Mouse (Mus musculus) right cerebral cortex, postnatal 10 days (tissue): ENCODE results near the gene Htra1.

ENCODE experiments used
- DNase-seq, 2 experiments: peaks; one replicate each; pipeline ENCODE4 v3.0.0; 2021; ENCODE audit warnings: low spot score in 2 of 2

Gene Htra1

GRCm38 (mm10) chr7:130935793-130936471 is at the start of gene Htra1:
Htra1 (plus strand) TSS chr7:130936111.
- DNase-seq, result peak; percentile 87 to 90

DNA sequence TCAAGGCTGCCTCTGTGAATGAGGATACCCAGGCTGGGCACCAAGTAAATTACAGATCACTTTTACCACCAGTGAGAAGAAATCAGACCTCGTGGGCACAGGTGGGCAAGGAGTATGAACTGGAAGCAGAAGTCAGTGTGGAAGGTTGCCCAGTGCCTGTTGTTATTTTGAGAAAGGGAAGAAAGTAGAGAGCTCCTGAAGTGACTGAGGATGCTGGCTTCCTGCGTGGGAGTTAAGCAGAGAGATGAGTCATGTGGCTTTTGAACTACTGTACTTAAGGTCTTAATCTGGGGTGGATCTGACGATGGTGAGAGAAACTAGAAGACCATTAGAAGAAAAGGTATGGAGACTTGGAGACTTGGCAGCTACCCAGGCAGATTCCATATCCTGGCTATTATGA is 49.7 kb upstream of the Htra1 start:
- DNase-seq, result no peak

DNA sequence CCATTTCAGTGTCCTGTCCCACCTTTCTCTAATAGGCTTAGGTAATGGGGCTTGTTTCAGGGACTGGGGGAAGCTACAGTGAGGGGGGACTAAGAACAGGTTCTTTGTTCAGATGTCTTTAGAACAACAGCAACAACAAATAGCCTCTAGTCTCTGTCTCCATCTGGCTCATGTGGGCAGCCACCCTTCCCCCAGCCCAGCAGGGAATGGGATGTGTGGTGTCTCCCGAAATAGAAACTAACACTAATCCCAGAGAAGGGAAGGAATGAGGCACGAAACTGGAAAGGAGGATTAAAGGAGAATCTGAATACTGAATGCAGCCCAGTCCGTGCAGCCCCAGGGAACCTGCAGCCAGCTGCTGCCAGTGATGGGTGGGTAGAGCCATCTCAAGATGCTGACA is 48.0 kb upstream of the Htra1 start:
- peak; percentile 39 to 56 for DNase-seq

DNA sequence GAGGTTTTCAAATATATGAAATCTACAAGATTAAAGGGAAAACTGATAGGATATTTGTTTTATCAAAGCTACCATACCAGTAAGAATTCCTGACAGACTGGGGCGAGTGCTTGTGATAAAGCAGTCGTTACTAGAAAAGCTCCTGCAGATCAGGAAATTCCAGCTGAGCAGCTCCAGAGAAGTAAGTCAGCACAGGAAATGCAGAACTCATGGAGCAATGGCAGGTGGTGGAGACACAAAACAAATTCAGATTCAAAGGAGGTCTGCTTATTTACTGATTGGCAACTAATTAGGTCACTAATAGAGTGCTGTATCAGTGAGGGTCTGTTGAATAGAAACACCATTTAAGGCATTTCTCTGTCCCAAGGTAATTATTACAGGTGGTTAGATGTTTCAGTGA is 45.0 kb upstream of the Htra1 start:
- DNase-seq, result no peak

GRCm38 (mm10) chr7:130892973-130893372 is 42.9 kb upstream of the Htra1 start:
- peak; percentile 54 to 77 for DNase-seq

DNA sequence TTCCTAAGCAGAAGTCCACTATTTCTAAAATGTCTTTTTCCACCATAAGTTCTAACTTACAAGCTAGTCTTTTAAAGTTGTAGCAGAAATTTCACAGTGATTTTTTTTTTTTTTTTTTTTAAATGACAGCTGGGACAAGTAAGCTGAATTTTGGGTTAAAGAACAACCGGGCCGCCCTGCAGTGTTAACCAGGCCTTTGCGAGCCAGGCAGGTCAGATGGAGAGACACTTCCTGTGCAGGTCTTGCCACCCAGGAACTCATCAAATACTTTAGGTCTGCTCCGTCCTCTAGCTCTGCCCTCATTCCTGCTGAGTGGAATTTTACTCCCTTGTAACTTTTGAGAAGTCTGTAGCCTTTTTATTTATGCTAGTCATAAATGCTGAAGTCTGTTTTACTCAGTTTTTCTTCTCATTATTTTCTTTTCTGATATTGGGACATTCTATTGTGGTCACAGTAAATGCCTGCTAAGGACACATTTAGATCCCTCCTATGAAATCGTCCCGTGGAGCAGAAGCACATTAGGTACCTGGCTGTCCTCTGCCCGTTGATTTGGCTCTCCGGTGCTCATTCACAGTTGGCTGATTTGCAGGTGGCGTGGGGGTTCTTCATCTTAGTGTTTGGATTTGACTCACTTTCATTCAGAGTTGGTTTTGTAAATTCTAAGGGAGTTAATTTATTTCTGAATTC is 40.8 kb upstream of the Htra1 start:
- no peak for DNase-seq

DNA sequence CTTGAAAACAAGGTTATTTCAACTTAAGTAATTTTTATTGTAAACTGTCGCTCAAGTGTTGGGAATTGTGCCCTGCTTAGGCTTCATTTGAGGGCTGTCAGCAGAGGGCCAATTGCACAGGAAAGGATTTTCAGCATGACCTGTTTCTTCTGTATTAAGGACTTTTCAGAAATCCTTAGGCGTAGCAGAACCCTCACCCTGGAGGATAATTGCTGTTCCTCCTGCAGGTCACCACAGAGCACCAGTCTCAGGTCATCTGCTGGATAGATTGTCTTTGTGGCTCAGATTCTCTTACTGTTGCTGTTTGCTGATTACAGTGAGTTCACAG is 40.3 kb upstream of the Htra1 start:
- DNase-seq, result no peak

DNA sequence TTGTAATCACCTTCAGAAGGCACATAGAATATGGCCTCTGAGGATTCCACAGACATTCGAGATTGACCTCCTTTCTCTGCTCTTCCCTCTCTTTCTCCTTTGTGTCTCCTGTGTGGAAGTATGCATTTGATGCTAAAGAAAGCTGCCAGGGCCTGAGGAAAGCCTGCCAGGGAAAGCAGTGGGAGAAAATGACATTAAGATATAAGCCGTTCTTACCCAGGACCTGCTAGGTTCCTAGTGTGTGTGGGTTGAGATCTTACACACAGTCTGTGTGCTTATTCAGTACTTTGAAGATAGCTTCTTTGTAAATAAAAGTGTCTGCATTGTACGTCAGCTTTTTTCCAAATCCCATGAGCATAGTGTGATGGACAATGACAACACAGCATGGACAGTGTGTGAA is 39.8 kb upstream of the Htra1 start:
- DNase-seq, result no peak

- DNase-seq, result no peak
Observed at GRCm38 (mm10) chr7:130897201-130897600, 38.7 kb upstream of the Htra1 start.

GRCm38 (mm10) chr7:130898373-130898772 is 37.5 kb upstream of the Htra1 start:
- DNase-seq, result no peak

GRCm38 (mm10) chr7:130900233-130900848 is 35.6 kb upstream of the Htra1 start:
- no peak for DNase-seq

DNA sequence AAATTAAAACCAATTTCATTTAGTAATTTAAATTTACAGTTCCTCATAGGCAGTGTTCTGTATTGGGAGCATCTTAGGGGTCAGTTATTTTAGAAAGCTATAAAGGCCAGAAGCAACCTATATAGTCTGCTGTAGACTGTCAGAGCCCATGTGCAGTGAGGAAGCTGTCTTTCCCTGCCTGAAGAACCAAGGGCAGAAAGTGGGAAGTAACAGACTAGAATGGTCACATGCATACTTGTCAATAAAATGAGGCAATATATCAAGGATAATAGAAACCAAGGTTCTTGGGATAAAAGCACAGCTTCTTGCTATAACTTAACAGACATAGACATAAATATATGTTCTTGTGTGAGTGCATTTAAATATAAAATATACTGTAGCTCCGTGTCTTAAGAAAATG is 33.0 kb upstream of the Htra1 start:
- no peak for DNase-seq

DNA sequence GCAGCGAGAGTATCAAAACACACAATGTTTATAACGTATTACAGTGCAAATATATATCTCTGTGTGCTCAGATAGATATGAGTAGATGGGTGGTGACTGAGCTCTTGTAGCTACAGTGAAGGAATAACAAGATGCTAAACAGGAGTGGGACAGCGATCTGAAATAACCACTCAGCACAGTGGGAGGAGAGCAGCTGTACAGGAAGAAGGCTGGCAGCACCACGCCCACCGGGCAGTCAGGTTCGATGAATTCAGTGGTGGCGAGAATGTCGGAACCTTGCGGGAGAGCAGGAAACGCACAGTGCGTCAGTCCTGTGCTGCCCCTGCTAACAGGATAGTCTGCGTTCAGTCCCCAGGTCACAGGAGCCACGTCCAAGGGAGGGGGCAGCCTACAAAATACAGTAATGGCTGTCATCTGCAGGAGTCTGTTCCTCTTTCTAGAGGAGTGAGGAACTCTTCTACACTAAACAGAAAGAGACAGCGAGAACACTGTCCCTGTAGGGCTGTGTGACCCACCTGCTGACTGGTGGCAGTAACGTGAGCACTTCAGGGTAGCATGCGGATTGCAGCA is 32.3 kb upstream of the Htra1 start:
- peak in 1 of 2 experiments; percentile 40 for DNase-seq

DNA sequence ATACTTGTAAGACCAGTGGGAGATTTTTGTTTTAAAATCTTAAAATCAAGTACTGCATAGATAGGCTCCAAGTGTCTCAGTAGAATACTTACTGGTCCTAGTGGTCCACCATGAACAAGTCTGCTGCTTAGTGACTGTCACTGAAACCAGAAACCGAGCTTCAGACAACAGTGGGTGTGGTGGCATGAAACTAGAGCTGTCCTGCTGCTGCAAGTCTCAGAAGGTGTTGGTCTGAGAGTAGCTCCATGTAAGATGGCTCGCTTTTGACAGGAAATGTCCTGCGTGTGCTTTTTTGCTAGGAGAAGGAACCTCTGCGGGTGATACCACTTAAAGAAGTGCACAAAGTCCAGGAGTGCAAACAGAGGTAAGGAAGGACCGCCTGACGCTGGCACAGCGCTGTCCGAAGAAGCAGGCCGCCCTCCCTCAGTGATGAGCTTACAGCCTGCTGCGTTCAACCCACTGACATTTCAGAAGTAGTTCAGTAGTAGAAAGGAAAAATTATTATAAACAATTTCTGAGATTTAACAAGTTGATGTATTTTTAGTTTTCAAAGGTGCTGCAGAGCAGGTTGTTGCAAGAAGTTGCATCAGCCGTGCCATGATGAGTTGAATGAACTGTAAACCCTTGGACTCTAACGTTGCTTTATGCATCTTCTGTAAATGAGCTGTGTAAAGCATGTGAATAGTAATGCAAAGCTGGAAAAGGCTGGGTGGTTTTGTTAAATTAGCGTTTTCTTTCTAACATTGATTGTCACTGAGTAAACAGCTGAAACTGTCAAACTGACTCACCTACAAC is 31.1 kb upstream of the Htra1 start:
- DNase-seq, result no peak

GRCm38 (mm10) chr7:130910841-130911240 is 25.1 kb upstream of the Htra1 start:
- DNase-seq, result no peak

DNA sequence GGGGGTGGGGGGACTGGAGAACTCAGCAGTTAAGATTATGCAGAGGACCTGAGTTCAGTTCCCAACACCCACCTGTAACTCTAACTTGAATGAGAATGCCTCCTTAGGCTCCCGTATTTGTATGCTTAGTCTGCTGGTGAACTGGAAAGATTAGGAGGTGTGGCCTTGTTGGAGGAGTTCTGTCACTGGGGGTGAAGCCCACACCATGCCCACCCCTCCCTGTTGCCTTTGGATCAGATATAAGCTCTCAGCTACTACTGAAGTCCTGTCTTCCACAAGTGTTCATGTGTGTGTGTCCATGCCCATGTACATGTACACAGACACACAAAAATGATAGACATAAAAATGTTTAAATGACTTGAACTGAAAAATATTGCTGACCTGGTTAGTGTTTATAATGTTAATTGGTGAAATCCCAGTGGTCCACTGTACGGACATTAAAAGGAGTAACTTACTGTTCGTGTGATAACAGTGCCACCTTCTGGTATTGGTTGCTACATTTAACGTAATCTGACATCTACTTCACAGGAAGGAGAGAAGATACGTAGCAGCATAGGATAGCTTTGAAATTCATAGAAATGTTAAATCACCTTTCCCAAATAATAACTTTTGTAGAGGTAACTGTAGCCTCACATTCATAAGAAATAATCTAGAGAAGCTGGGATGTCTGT is 21.1 kb upstream of the Htra1 start:
- DNase-seq, result no peak

- peak; percentile 41 to 48 for DNase-seq
Observed at GRCm38 (mm10) chr7:130918260-130918659, 17.7 kb upstream of the Htra1 start.

DNA sequence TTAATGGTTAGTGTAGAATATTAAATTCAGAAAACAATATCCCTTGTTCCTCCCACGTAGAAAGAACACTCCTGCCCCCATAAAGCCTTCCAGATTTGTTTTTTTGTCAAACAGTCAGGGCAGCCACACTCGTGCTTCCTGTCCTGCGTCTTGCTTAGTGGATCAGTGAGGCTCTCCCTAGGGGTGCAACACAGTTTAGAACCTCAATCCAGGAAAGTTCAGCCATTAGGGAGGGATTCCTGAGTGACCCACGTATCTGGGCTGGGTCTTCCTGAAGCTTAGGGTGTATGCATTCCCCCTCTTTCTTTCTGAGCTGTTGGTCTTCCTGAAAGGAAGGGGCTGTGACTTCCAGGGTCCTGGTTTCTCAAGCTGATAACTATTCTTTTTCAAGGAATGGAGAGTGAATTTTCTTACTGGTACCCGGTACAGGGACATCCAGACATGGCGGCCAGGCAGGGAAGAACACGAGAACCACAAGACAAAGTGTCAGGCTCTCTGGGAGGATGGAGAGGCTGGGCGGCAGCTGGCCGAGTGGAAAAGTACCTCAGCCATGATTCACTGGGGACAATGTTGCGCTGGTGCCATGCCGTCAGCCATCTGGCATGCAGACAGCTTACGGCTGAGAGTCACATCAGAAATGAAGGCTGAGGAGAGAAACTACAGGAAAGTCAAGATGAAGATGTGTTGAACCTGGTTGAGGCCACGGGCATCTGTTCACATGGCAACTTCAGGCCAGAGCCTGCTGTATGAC is 12.8 kb upstream of the Htra1 start:
- DNase-seq, result no peak

DNA sequence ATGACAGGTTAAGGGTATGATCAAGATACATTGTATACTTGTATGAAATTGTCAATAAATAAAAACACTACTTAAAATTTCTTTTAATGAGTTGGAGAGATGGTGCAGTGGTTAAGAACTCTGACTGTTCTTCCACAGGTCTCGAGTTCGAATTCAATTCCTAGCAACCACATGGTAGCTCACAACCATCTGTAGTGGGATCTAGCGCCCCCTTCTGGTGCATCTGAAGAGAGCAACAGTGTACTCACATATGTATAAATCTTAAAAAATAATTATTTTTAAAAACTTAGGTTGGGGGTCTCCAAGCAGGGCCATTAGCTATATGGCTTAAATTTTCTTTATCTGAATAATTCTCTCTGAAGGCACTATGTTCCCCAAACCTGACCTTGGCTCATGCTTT is 5.5 kb upstream of the Htra1 start:
- no peak for DNase-seq

DNA sequence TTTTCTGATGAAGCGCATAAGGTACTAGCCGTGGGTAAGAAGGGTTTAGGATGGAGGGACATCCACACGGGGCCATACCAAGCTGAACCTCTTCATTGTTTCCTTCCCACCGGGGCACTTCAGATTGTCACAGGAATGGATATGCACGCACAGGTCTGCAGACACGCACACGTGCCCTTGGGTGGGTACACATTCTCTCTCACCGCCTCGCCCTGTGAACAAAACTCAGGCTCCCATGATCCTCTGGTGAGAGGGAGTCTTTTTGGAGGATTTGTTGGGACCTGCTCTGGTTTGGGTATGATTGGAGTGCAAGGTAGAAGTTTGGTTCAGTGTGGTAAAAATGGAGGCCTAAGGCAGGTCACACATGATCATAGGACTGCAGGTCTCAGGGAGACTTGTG is 3.0 kb upstream of the Htra1 start:
- no peak for DNase-seq

GRCm38 (mm10) chr7:130934654-130935053 is 1.3 kb upstream of the Htra1 start:
- no peak for DNase-seq
